9 mouse cellular contexts compared by ENCODE assay signal in the genomic region with DNA sequence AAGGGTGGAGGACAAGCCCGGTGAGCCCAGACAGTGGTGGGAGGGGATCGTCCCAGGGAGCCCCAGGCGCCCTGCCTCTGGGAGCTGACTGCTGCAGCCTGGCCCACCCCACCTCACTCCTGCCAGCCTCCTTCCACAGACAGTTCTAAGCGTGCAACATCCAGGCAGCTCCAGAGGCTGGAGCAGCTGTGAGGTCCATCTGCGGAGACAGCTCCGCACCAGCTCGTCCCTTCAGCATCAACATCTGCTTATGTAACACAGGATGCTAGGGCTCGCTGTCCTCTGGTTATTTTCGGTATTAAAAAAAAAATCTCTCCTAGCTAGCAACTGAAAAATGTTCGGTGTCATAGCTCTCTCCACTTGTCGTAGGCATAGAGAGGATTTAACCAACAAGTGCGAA. TPM values are rescaled to one million over a fixed set of nuclear protein-coding genes. Genes with fewer than 3 reads are reported as not detected.
DNase-seq lines count a peak whose midpoint lies in the region; ATAC-seq and TF ChIP-seq lines count a peak whose summit lies in the region.
"Had no signal": no experiment of that assay in that cellular context is flagged by ENCODE, and none has a peak within 500 bp of the region (broad histone marks: within the 10 kb centered on the region; RNA-seq: fewer than 3 reads in every experiment).

No protein-coding gene starts in this region.

- peaks cover 22% of the 10 kb centered on the region for H3K4me1 ChIP-seq in E14TG2a.4 (replicated peaks; ENCODE audit: low read depth, low read length)
- peaks cover 14% of the 10 kb centered on the region for H3K4me1 ChIP-seq in forebrain, embryonic 12.5 days
- peaks cover 9% of the 10 kb centered on the region for H3K4me1 ChIP-seq in midbrain, embryonic 14.5 days (ENCODE audit: control insufficient read depth, insufficient read depth, low read length)

- no peaks in the 10 kb centered on the region for H3K9me3 ChIP-seq in E14TG2a.4 (ENCODE audit: low read length)
- H3K9me3 ChIP-seq in forebrain, embryonic 12.5 days = no peaks in the 10 kb centered on the region
- H3K9me3 ChIP-seq in midbrain, embryonic 14.5 days (ENCODE audit: control insufficient read depth, low read length) = no peaks in the 10 kb centered on the region

- H3K27ac ChIP-seq in forebrain, embryonic 12.5 days = no peak overlapping the region
- 0 out of 2 replicates have a peak overlapping the region, but pooled peaks have one; percentile 13 for H3K27ac ChIP-seq in midbrain, embryonic 14.5 days (replicated peaks; ENCODE audit: low read depth, low read length)

- ATAC-seq in forebrain, embryonic 12.5 days (ENCODE audit: low FRiP score) = peak; percentile 78
- peak; percentile 78 for ATAC-seq in midbrain, embryonic 14.5 days (ENCODE audit: low FRiP score, low TSS enrichment)
- ATAC-seq in granulocyte monocyte progenitor cell, adult 5-6 weeks (replicated peaks; ENCODE audit: poor library complexity, severe bottlenecking) = no peak

- 25% methylated on average over 12 of the region's 12 CpGs for WGBS in forebrain, embryonic 12.5 days
- 23% methylated on average over 12 of the region's 12 CpGs for WGBS in midbrain, embryonic 14.5 days

- DNase-seq in adrenal gland, postnatal 10 days = peak; percentile 23
- peak; percentile 22 to 36 for DNase-seq in heart, postnatal 14 days
- peak; percentile 28 for DNase-seq in left cerebral cortex, adult 11 months (ENCODE audit: low spot score)
- DNase-seq in midbrain, embryonic 14.5 days = peak; percentile 65
- peak; percentile 4 to 16 for DNase-seq in urinary bladder, postnatal 36 days (ENCODE audit: low spot score in 2 of 2)

- H3K27me3 ChIP-seq in E14TG2a.4 (ENCODE audit: insufficient read depth, low read length) = peaks cover 27% of the 10 kb centered on the region
- peaks cover 4% of the 10 kb centered on the region; the same call in 1 of the 2 replicates for H3K27me3 ChIP-seq in forebrain, embryonic 12.5 days
- no peaks in the 10 kb centered on the region for H3K27me3 ChIP-seq in midbrain, embryonic 14.5 days (ENCODE audit: control insufficient read depth, insufficient read depth, low read length)

- intact Hi-C loops in heart, postnatal 14 days (cut with DNase I) = no loop called here

- H3K4me3 ChIP-seq in E14TG2a.4 (replicated peaks; ENCODE audit: low read length) = peak overlapping the region; percentile 69
- peak overlapping the region; percentile 40 for H3K4me3 ChIP-seq in forebrain, embryonic 12.5 days (replicated peaks)
- peak overlapping the region; percentile 45 for H3K4me3 ChIP-seq in midbrain, embryonic 14.5 days (replicated peaks; ENCODE audit: low read depth, low read length)

- H3K36me3 ChIP-seq in E14TG2a.4 (ENCODE audit: insufficient read depth, low read length) = no peaks in the 10 kb centered on the region
- no peaks in the 10 kb centered on the region for H3K36me3 ChIP-seq in forebrain, embryonic 12.5 days (replicated peaks)
- no peaks in the 10 kb centered on the region for H3K36me3 ChIP-seq in midbrain, embryonic 14.5 days (ENCODE audit: control insufficient read depth, insufficient read depth, low read length)

- no peak for TF ChIP-seq CTCF in E14TG2a.4 (conservative IDR thresholded peaks at IDR 0.05; ENCODE audit: low read length)

- peak overlapping the region; percentile 44 for H3K9ac ChIP-seq in forebrain, embryonic 12.5 days
- H3K9ac ChIP-seq in midbrain, embryonic 14.5 days (replicated peaks; ENCODE audit: low read length) = peak overlapping the region; percentile 67

- H3K4me2 ChIP-seq in forebrain, embryonic 12.5 days = peak overlapping the region; percentile 70
- peak overlapping the region; percentile 83 for H3K4me2 ChIP-seq in midbrain, embryonic 14.5 days (ENCODE audit: low read length)

RNA-seq across cellular contexts. Expression of a gene that starts 0.7 kb away (rescaled TPM):
- 1 to 10 TPM; 4.6 to 5.1 TPM for total RNA-seq in adrenal gland, postnatal 10 days (2021)
- 7.0 and 9.3 TPM in 2 replicates for polyA plus RNA-seq in forebrain, embryonic 12.5 days (2016; fragmentation: Nextera tagmentation; extraction: Ambion mirVana)
- total RNA-seq in heart, postnatal 14 days (2021) = 1 to 10 TPM; 8.0 to 9.3 TPM
- 2.0 and 2.4 TPM in 2 replicates for polyA plus RNA-seq in midbrain, embryonic 14.5 days (2014; fragmentation: Nextera tagmentation; extraction: Ambion mirVana)
- total RNA-seq in granulocyte monocyte progenitor cell, adult 5-6 weeks (2014; fragmentation: Nextera tagmentation) = not detected in 2 replicates
- not detected in 2 replicates for total RNA-seq in granulocyte monocyte progenitor cell, adult 5-6 weeks (2017)
- total RNA-seq: neutrophil, adult 5-6 weeks had no signal

Comparison
In these comparisons a context has a peak if more than half of its experiments do, and no peak if none do; other contexts are left out.
1. DNase-seq: peak in every context shown above with its lines; median percentile 65 in midbrain, embryonic 14.5 days; 29 in heart, postnatal 14 days; 28 in left cerebral cortex, adult 11 months; 23 in adrenal gland, postnatal 10 days; 10 in urinary bladder, postnatal 36 days.
2. RNA of a gene that starts 0.7 kb away (total RNA-seq): 8.0 to 9.3 TPM in heart, postnatal 14 days and 4.6 to 5.1 TPM in adrenal gland, postnatal 10 days; not detected in granulocyte monocyte progenitor cell, adult 5-6 weeks; every median in the first group is over 4 times any median in the second.
3. Peak in every context shown above with its lines, with median percentiles within 50 percentile points of each other: H3K4me3 ChIP-seq.